Mouse (Mus musculus): ENCODE data around the gene Efcc1. TPM values are rescaled to one million over a fixed set of nuclear protein-coding genes. Genes with fewer than 3 reads are reported as not detected.

Gene Efcc1
- total RNA-seq, 2 experiments from 2014 or later, result not detected

- peak; percentile 91 for ATAC-seq (replicated peaks; ENCODE audit: low FRiP score, poor library complexity, severe bottlenecking)
Observed at GRCm38 (mm10) chr6:87775588-87776245, 45.0 kb downstream of the Efcc1 start.

- peak; percentile 34 for ATAC-seq (replicated peaks; ENCODE audit: low FRiP score, poor library complexity, severe bottlenecking)
Observed at GRCm38 (mm10) chr6:87776663-87777062, 46.0 kb downstream of the Efcc1 start.

GRCm38 (mm10) chr6:87777842-87778241 is 47.2 kb downstream of the Efcc1 start, which contains the start of gene Gp9:
Gene Gp9 (plus strand): TSS chr6:87778072.
- no peak for ATAC-seq (replicated peaks; ENCODE audit: low FRiP score, poor library complexity, severe bottlenecking)

GRCm38 (mm10) chr6:87778294-87779173 is 47.9 kb downstream of the Efcc1 start:
- peak; percentile 16; the same call in 1 of the 2 replicates for ATAC-seq (replicated peaks; ENCODE audit: low FRiP score, poor library complexity, severe bottlenecking)

- no peak for ATAC-seq (replicated peaks; ENCODE audit: low FRiP score, poor library complexity, severe bottlenecking)
Observed at GRCm38 (mm10) chr6:87779174-87780165, 48.8 kb downstream of the Efcc1 start.

- ATAC-seq (replicated peaks; ENCODE audit: low FRiP score, poor library complexity, severe bottlenecking), result no peak
Observed at GRCm38 (mm10) chr6:87780546-87781301, 50.1 kb downstream of the Efcc1 start.

GRCm38 (mm10) chr6:87784033-87784432 is 53.4 kb downstream of the Efcc1 start:
- no peak for ATAC-seq (replicated peaks; ENCODE audit: low FRiP score, poor library complexity, severe bottlenecking)

- no peak for ATAC-seq (replicated peaks; ENCODE audit: low FRiP score, poor library complexity, severe bottlenecking)
Observed at GRCm38 (mm10) chr6:87786621-87787020, 56.0 kb downstream of the Efcc1 start.

GRCm38 (mm10) chr6:87787108-87787890 is 56.6 kb downstream of the Efcc1 start:
- no peak for ATAC-seq (replicated peaks; ENCODE audit: low FRiP score, poor library complexity, severe bottlenecking)

GRCm38 (mm10) chr6:87788266-87788895 is 57.7 kb downstream of the Efcc1 start:
- ATAC-seq (replicated peaks; ENCODE audit: low FRiP score, poor library complexity, severe bottlenecking), result no peak

GRCm38 (mm10) chr6:87788896-87789587 is 58.4 kb downstream of the Efcc1 start:
- 0 out of 2 replicates have a peak, but pooled peaks have one; percentile 7 for ATAC-seq (replicated peaks; ENCODE audit: low FRiP score, poor library complexity, severe bottlenecking)

GRCm38 (mm10) chr6:87789791-87790190 is 59.1 kb downstream of the Efcc1 start:
- ATAC-seq (replicated peaks; ENCODE audit: low FRiP score, poor library complexity, severe bottlenecking), result no peak

GRCm38 (mm10) chr6:87790779-87791480 is 60.3 kb downstream of the Efcc1 start:
- peak; percentile 87 for ATAC-seq (replicated peaks; ENCODE audit: low FRiP score, poor library complexity, severe bottlenecking)

GRCm38 (mm10) chr6:87791826-87792225 is 61.2 kb downstream of the Efcc1 start:
- ATAC-seq (replicated peaks; ENCODE audit: low FRiP score, poor library complexity, severe bottlenecking), result no peak

GRCm38 (mm10) chr6:87793821-87794510 is 63.3 kb downstream of the Efcc1 start:
- no peak for ATAC-seq (replicated peaks; ENCODE audit: low FRiP score, poor library complexity, severe bottlenecking)
